Mouse (Mus musculus) heart, embryonic 11.5 days (tissue): ENCODE data around the gene Exosc6. TPM values are rescaled to one million over a fixed set of nuclear protein-coding genes. Genes with fewer than 3 reads are reported as not detected.

Experiments
- ATAC-seq: fragments of 200-750 bp; cut with Nextera tagmentation; replicated peaks from 2 replicates; pipeline ENCODE4 v1.8.0; 2017; ENCODE audit warnings: moderate library complexity; ENCODE audit not compliant: insufficient number of reproducible peaks, low FRiP score, low TSS enrichment
- H3K27ac ChIP-seq: fragments of 300-500 bp; sonication (generic); 2 replicates; pipeline ENCODE4 v1.5.1; 2014; ENCODE audit warnings: mild to moderate bottlenecking, low read depth, low read length
- H3K27me3 ChIP-seq: fragments of 300-500 bp; sonication (generic); 2 replicates; pipeline ENCODE4 v1.6.1; 2014; ENCODE audit warnings: mild to moderate bottlenecking, low read length, mixed read lengths; ENCODE audit not compliant: control insufficient read depth, insufficient read depth
- H3K36me3 ChIP-seq: fragments of 300-500 bp; sonication (generic); 2 replicates; pipeline ENCODE4 v1.6.1; 2014; ENCODE audit warnings: mild to moderate bottlenecking, low read length, moderate library complexity, mixed read lengths; ENCODE audit not compliant: control insufficient read depth, insufficient read depth
- H3K4me1 ChIP-seq: fragments of 300-500 bp; sonication (generic); 2 replicates; pipeline ENCODE4 v1.6.1; 2014; ENCODE audit warnings: low read length; ENCODE audit not compliant: control insufficient read depth, insufficient read depth
- H3K4me2 ChIP-seq: fragments of 300-500 bp; sonication (generic); 2 replicates; pipeline ENCODE4 v1.6.1; 2014; ENCODE audit warnings: mild to moderate bottlenecking, moderate library complexity
- H3K4me3 ChIP-seq: fragments of 300-500 bp; sonication (generic); 2 replicates; pipeline ENCODE4 v1.5.1; 2014; ENCODE audit warnings: low read depth, low read length
- H3K9ac ChIP-seq: fragments of 300-500 bp; sonication (generic); 2 replicates; pipeline ENCODE4 v1.6.1; 2014; ENCODE audit warnings: mild to moderate bottlenecking, low read depth, low read length, moderate library complexity
- H3K9me3 ChIP-seq: fragments of 300-500 bp; sonication (generic); replicated peaks from 2 replicates; pipeline ENCODE4 v1.6.1; 2016; ENCODE audit warnings: low read length; ENCODE audit not compliant: control insufficient read depth
- WGBS: fragments of 180-500 bp; shearing (Covaris S2); extraction: QIAGEN DNeasy Blood & Tissue Kit; methylation state at CpG from one replicate; pipeline ENCODE4 v1.1.7; 2014; ENCODE audit not compliant: insufficient replicate concordance; 5-methylcytosine and 5-hydroxymethylcytosine counted together
- polyA plus RNA-seq: library from polyadenylated mRNA; unstranded; fragments of >200 nt; fragmentation: Nextera tagmentation; extraction: Ambion mirVana; gene quantifications from 2 replicates; pipeline ENCODE4 v1.2.1, GENCODE M21; 2014

Gene Exosc6
- polyA plus RNA-seq, 1 experiment from 2014 or later = 18.4 TPM

GRCm38 (mm10) chr8:111033482-111034215 lies 22.5 kb upstream of the Exosc6 start:
- WGBS = 7% methylated on average over 37 of the region's 37 CpGs
- H3K4me3 ChIP-seq = peak overlapping the region; percentile 81

GRCm38 (mm10) chr8:111034276-111034675 lies 21.9 kb upstream of the Exosc6 start:
- ATAC-seq = 0 out of 2 replicates have a peak, but pooled peaks have one; percentile 2
- WGBS = 20% methylated on average over 12 of the region's 12 CpGs

More at GRCm38 (mm10) chr8:111033482-111034215, 22.5 kb upstream of the Exosc6 start:
- peak overlapping the region; percentile 64 for H3K4me2 ChIP-seq
- H3K27ac ChIP-seq = peak overlapping the region; percentile 82
- no peaks in the 10 kb centered on the region for H3K27me3 ChIP-seq
- peaks cover 4% of the 10 kb centered on the region for H3K36me3 ChIP-seq
- peak overlapping the region; percentile 83 for H3K9ac ChIP-seq
- peak; percentile 97 for ATAC-seq
- H3K9me3 ChIP-seq = no peaks in the 10 kb centered on the region
- peaks cover 16% of the 10 kb centered on the region for H3K4me1 ChIP-seq

GRCm38 (mm10) chr8:111036591-111036990 lies 19.5 kb upstream of the Exosc6 start:
- H3K4me2 ChIP-seq = no peak overlapping the region
- H3K27me3 ChIP-seq = no peaks in the 10 kb centered on the region
- no peak overlapping the region for H3K4me3 ChIP-seq
- H3K4me1 ChIP-seq = peaks cover 16% of the 10 kb centered on the region
- no peak for ATAC-seq
- H3K9me3 ChIP-seq = no peaks in the 10 kb centered on the region
- no peak overlapping the region for H3K27ac ChIP-seq
- 94% methylated on average over 15 of the region's 15 CpGs for WGBS
- H3K9ac ChIP-seq = no peak overlapping the region
- peaks cover 23% of the 10 kb centered on the region for H3K36me3 ChIP-seq

More at GRCm38 (mm10) chr8:111034276-111034675, 21.9 kb upstream of the Exosc6 start:
- Histone ChIP-seq H3K36me3 (peaks cover 10% of the 10 kb centered on the region), H3K4me2 (peak overlapping the region; percentile 64), H3K4me1 (peaks cover 16% of the 10 kb centered on the region), H3K9me3 (no peaks in the 10 kb centered on the region), H3K9ac (peak overlapping the region; percentile 83), H3K27ac (peak overlapping the region; percentile 82), H3K4me3 (peak overlapping the region; percentile 81), H3K27me3 (no peaks in the 10 kb centered on the region)

GRCm38 (mm10) chr8:111042546-111042945 lies 13.6 kb upstream of the Exosc6 start:
- ATAC-seq = no peak; the same call in 1 of the 2 replicates
- H3K4me2 ChIP-seq = no peak overlapping the region
- no peak overlapping the region for H3K4me3 ChIP-seq
- WGBS = 93% methylated on average over 19 of the region's 19 CpGs
- H3K27ac ChIP-seq = no peak overlapping the region
- H3K27me3 ChIP-seq = no peaks in the 10 kb centered on the region
- H3K4me1 ChIP-seq = no peaks in the 10 kb centered on the region
- no peak overlapping the region for H3K9ac ChIP-seq
- H3K36me3 ChIP-seq = peaks cover 64% of the 10 kb centered on the region
- no peaks in the 10 kb centered on the region for H3K9me3 ChIP-seq

- Histone ChIP-seq H3K4me3 (no peak overlapping the region), H3K4me1 (no peaks in the 10 kb centered on the region), H3K4me2 (no peak overlapping the region), H3K9me3 (no peaks in the 10 kb centered on the region), H3K27ac (no peak overlapping the region), H3K36me3 (peaks cover 70% of the 10 kb centered on the region), H3K27me3 (no peaks in the 10 kb centered on the region), H3K9ac (no peak overlapping the region)
- ATAC-seq = no peak
- 46% methylated on average over 2 of the region's 2 CpGs for WGBS
These were observed 12.0 kb upstream of the Exosc6 start for GRCm38 (mm10) chr8:111044003-111044734.

- no peaks in the 10 kb centered on the region for H3K27me3 ChIP-seq
- no peaks in the 10 kb centered on the region for H3K9me3 ChIP-seq
- 86% methylated on average over 2 of the region's 2 CpGs for WGBS
- no peak overlapping the region for H3K4me2 ChIP-seq
- H3K27ac ChIP-seq = no peak overlapping the region
- H3K4me3 ChIP-seq = no peak overlapping the region
- H3K4me1 ChIP-seq = no peaks in the 10 kb centered on the region
- no peak for ATAC-seq
- H3K36me3 ChIP-seq = peaks cover 61% of the 10 kb centered on the region
- no peak overlapping the region for H3K9ac ChIP-seq
These were observed 7.4 kb upstream of the Exosc6 start for GRCm38 (mm10) chr8:111048694-111049093.

- Histone ChIP-seq H3K36me3 (peaks cover 63% of the 10 kb centered on the region), H3K4me3 (no peak overlapping the region), H3K27me3 (no peaks in the 10 kb centered on the region), H3K9ac (no peak overlapping the region), H3K4me1 (no peaks in the 10 kb centered on the region), H3K4me2 (no peak overlapping the region), H3K27ac (no peak overlapping the region), H3K9me3 (no peaks in the 10 kb centered on the region)
- no peak for ATAC-seq
- 96% methylated on average over 7 of the region's 7 CpGs for WGBS
These were observed 7.0 kb upstream of the Exosc6 start for GRCm38 (mm10) chr8:111049106-111049505.

GRCm38 (mm10) chr8:111053827-111054518 lies 2.2 kb upstream of the Exosc6 start:
- peaks cover 44% of the 10 kb centered on the region for H3K36me3 ChIP-seq

More at GRCm38 (mm10) chr8:111053827-111054518, 2.2 kb upstream of the Exosc6 start:
- H3K4me3 ChIP-seq = no peak overlapping the region
- whole genome bisulfite sequencing = 89% methylated on average over 12 of the region's 12 CpGs
- H3K27me3 ChIP-seq = no peaks in the 10 kb centered on the region
- H3K4me1 ChIP-seq = peaks cover 12% of the 10 kb centered on the region
- no peak overlapping the region for H3K9ac ChIP-seq
- H3K27ac ChIP-seq = no peak overlapping the region
- ATAC-seq = no peak
- H3K9me3 ChIP-seq = no peaks in the 10 kb centered on the region
- no peak overlapping the region for H3K4me2 ChIP-seq
